Mouse (Mus musculus) neural tube, embryonic 15.5 days (tissue): ENCODE results near the gene Odf3b. TPM values are rescaled to one million over a fixed set of nuclear protein-coding genes. Genes with fewer than 3 reads are reported as not detected.

ENCODE experiments used
- ATAC-seq: fragments of 200-750 bp; cut with Nextera tagmentation; 2 replicates; pipeline ENCODE4 v1.8.0; 2017; ENCODE audit warnings: mild to moderate bottlenecking, moderate TSS enrichment, moderate library complexity; ENCODE audit not compliant: low FRiP score
- H3K27ac ChIP-seq: fragments of 300-500 bp; sonication (generic); replicated peaks from 2 replicates; pipeline ENCODE4 v1.5.1; 2015; ENCODE audit warnings: mild to moderate bottlenecking, inconsistent platforms
- H3K27me3 ChIP-seq: fragments of 300-500 bp; sonication (generic); replicated peaks from 2 replicates; pipeline ENCODE4 v1.6.1; 2015; ENCODE audit warnings: inconsistent platforms
- H3K36me3 ChIP-seq: fragments of 300-500 bp; sonication (generic); 2 replicates; pipeline ENCODE4 v1.6.1; 2015; ENCODE audit warnings: inconsistent platforms
- H3K4me1 ChIP-seq: fragments of 300-500 bp; sonication (generic); 2 replicates; pipeline ENCODE4 v1.6.1; 2015; ENCODE audit warnings: inconsistent platforms
- H3K4me2 ChIP-seq: fragments of 300-500 bp; sonication (generic); 2 replicates; pipeline ENCODE4 v1.6.1; 2015; ENCODE audit warnings: inconsistent platforms, mild to moderate bottlenecking, moderate library complexity
- H3K4me3 ChIP-seq: fragments of 300-500 bp; sonication (generic); replicated peaks from 2 replicates; pipeline ENCODE4 v1.5.1; 2015; ENCODE audit warnings: mild to moderate bottlenecking, inconsistent platforms
- H3K9ac ChIP-seq: fragments of 300-500 bp; sonication (generic); replicated peaks from 2 replicates; pipeline ENCODE4 v1.6.1; 2015; ENCODE audit warnings: mild to moderate bottlenecking, inconsistent platforms
- H3K9me3 ChIP-seq: fragments of 300-500 bp; sonication (generic); replicated peaks from 2 replicates; pipeline ENCODE4 v1.6.1; 2016; ENCODE audit warnings: inconsistent platforms
- WGBS: fragments of 180-500 bp; shearing (Covaris S2); methylation state at CpG from one replicate; pipeline ENCODE4 v1.1.7; 2015; ENCODE audit warnings: mixed read lengths; 5-methylcytosine and 5-hydroxymethylcytosine counted together
- polyA plus RNA-seq: library from polyadenylated mRNA; unstranded; fragments of >200 nt; fragmentation: Nextera tagmentation; extraction: Ambion mirVana; gene quantifications from 2 replicates; pipeline ENCODE4 v1.2.1, GENCODE M21; 2015

Gene Odf3b
- polyA plus RNA-seq, 1 experiment from 2014 or later, result 2.4 TPM

DNA sequence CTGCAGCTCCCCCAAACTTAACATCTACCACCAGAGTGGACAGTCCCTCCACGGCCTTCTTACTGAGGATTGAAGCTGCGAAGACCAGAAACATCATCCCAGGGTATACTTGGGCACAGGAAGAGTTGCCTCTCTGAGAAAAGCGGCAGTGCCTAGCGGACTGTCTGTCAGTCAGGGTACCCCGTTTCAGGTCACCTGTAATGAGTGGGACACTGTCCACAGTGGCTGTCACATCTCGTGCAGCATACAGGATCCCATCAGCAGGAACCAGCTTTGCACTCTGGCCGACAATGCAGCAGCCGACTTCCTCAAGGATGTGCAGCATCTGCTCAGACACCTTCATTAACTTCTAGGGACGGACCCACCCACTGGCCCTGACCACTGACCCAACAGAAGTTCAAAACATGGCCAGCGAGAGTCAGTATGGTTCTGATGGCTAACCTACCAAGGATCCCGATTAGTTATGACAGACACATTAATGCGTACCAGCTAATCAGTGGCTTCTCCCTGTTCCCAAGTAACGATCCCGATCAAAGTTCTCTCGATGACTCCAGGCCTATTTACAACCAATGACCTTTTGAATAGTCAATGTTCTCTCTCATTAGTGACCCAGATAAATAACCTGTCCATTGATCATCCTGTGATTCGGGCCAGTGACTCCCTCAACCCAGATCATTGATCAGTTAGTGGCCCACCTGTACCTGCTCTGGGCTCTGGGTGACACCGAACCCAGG, 4.1 kb downstream of the Odf3b start:
- Histone ChIP-seq H3K9me3 (no peaks in the 10 kb centered on the region), H3K4me3 (no peak overlapping the region), H3K4me2 (peak overlapping the region; percentile 75), H3K27me3 (peaks cover 40% of the 10 kb centered on the region), H3K27ac (no peak overlapping the region), H3K36me3 (peaks cover 28% of the 10 kb centered on the region), H3K4me1 (peaks cover 38% of the 10 kb centered on the region), H3K9ac (peak overlapping the region; percentile 92; the same call in 1 of the 2 replicates)
- WGBS, result 94% methylated on average over 17 of the region's 17 CpGs
- no peak for ATAC-seq

DNA sequence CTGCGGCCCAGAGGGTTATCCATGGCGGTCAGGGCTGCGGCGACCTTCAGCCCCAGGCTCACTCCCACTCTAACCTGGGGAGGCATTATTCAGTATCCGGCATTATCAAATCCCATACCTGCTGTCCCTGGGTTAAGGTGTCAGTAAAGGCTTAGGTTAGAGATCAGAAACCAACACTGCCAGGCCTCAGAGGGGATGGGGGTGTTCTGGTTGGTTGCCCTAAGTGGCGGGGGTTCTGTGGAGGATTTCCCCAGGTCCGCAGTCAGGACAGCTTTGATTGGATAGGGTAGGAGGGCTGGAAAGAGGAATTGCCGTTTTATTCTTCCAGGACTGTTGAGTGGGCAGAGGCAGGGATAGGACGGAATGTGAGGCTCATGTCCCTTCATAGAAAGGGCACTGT, 4.7 kb downstream of the Odf3b start:
- peak overlapping the region; percentile 92 for H3K9ac ChIP-seq
- ATAC-seq, result no peak

DNA sequence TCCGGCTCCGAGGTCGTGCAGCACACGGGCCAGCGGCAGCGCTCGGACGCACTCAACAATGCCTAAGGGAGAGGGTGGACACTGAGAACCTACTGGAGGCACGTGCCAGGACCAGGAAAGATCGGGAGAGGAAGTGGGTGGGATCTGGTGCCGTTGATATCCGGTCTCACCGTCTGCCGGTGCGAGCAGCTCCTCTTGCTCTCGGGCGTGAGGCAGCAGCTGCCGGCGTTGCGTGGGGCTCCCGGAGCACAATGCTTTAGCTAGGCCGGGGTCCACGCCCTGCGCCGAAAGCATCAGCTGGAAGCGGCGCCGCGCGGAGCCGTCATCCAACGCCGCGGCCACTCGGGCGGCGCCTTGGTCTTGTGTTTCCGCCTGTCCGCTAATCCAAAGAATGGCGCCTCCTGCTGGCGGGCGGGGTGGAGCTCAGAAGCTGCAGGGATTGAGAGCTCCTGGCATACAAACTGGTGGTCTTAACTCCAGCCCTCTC, 5.3 kb downstream of the Odf3b start, which contains the start of gene Sco2:
TSS of gene Sco2 (minus strand) at position 85 of the 487 bp plus-strand sequence.
- Histone ChIP-seq H3K4me2 (peak within 1 kb of the TSS; percentile 75), H3K36me3 (peaks cover 39% of the 10 kb centered on the region), H3K27me3 (peaks cover 30% of the 10 kb centered on the region), H3K4me1 (peaks cover 29% of the 10 kb centered on the region), H3K27ac (peak within 1 kb of the TSS; percentile 96), H3K9me3 (no peaks in the 10 kb centered on the region), H3K4me3 (peak within 1 kb of the TSS; percentile 80), H3K9ac (peak within 1 kb of the TSS; percentile 92)
- WGBS, result under 1% methylated on average over 42 of the region's 42 CpGs
- ATAC-seq, result peak; percentile 88

More for the DNA sequence above, 4.7 kb downstream of the Odf3b start:
- H3K4me3 ChIP-seq, result peak overlapping the region; percentile 80
- peaks cover 35% of the 10 kb centered on the region for H3K27me3 ChIP-seq
- no peaks in the 10 kb centered on the region for H3K9me3 ChIP-seq
- WGBS, result 48% methylated on average over 9 of the region's 9 CpGs
- H3K27ac ChIP-seq, result peak overlapping the region; percentile 96
- H3K4me2 ChIP-seq, result peak overlapping the region; percentile 75
- peaks cover 34% of the 10 kb centered on the region for H3K36me3 ChIP-seq
- H3K4me1 ChIP-seq, result peaks cover 35% of the 10 kb centered on the region

DNA sequence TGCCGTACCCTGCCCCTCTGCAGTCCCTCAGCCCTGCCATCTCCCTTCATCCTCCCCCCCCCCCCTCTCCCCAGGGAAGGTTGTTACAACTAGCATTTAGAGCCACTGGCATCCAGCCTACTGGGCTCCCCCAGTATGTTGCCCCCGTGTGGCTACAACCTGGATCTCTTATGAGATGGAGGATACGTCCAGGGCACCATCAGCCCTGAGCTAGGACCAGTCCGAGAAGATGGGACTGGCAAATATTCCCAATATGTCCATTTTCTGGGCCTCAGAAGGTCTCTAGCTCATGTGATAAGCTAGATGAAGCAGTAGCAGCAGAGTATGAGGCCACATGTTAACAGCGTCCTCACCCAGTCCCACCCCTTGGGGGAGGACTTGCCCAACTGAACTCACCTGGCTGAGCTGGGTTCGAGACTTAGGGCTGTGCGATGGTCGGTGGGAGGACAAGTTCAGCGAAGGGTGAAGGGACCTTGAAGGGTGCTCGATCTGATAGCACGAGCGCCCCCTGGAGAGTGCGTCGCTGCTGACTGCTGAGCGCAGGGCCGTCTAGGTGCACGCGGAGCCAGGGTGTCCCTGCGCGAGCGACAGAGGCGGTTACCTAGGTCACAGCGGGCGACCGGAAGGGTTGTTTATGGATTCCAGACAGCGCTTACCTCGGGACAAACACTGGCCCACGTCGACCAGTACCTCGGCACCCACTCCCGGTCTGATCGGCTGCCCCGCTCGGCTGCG, 5.9 kb downstream of the Odf3b start:
- Histone ChIP-seq H3K27ac (peak overlapping the region; percentile 96), H3K9me3 (no peaks in the 10 kb centered on the region), H3K4me2 (peak overlapping the region; percentile 75), H3K4me3 (peak overlapping the region; percentile 80), H3K9ac (peak overlapping the region; percentile 92), H3K4me1 (peaks cover 23% of the 10 kb centered on the region), H3K27me3 (peaks cover 25% of the 10 kb centered on the region), H3K36me3 (peaks cover 45% of the 10 kb centered on the region)
- 1% methylated on average over 35 of the region's 35 CpGs for WGBS
- ATAC-seq, result peak; percentile 86

DNA sequence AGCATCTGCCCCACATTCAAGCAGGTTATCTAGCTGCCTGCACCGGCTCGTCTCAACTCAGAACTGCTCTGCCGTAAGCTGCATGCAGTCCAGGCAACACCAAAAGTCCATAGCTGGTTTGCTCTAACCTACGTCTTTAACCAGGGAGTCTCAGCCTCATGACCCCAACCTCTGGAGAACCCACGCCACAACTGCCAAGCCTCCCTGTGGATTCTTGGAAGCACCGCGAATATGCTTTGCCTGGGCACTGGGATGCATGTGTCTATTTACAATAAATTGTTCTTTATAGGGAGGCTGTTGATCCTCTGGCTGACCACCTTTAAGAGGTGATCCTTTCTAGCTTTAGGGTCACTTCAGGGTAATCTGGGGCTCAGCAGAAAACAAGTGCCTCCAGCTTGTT, 6.5 kb downstream of the Odf3b start:
- no peak overlapping the region for H3K9ac ChIP-seq
- ATAC-seq, result no peak

DNA sequence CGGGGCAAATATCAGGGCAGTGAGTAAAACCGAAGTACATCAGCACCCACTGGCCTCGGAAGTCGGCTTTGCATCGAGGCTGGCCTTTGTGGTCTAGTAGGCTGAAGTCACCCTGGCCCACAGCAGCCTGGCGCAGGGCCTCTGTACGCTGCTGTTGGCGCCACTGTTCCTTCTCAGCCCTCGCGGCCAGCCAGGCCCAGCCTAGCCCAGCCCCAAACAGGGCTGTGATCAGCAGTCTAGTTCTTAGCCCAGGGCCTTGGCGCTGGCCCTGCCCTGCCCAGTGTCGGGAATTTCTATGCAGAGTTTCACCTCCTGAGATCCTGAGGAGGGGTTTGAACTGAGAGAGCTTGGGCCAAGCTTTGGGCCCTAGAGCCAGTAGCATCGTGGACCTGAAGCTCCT, 7.0 kb downstream of the Odf3b start:
- H3K9me3 ChIP-seq, result no peaks in the 10 kb centered on the region
- ATAC-seq, result no peak
- peaks cover 20% of the 10 kb centered on the region for H3K4me1 ChIP-seq
- no peak overlapping the region for H3K9ac ChIP-seq
- peaks cover 13% of the 10 kb centered on the region for H3K27me3 ChIP-seq
- H3K4me2 ChIP-seq, result no peak overlapping the region
- H3K27ac ChIP-seq, result no peak overlapping the region
- H3K4me3 ChIP-seq, result no peak overlapping the region
- 92% methylated on average over 13 of the region's 13 CpGs for WGBS
- H3K36me3 ChIP-seq, result peaks cover 57% of the 10 kb centered on the region

More for the DNA sequence above, 6.5 kb downstream of the Odf3b start:
- peaks cover 52% of the 10 kb centered on the region for H3K36me3 ChIP-seq
- H3K9me3 ChIP-seq, result no peaks in the 10 kb centered on the region
- no peak overlapping the region for H3K27ac ChIP-seq
- WGBS, result 89% methylated on average over 7 of the region's 7 CpGs
- peak overlapping the region; percentile 75 for H3K4me2 ChIP-seq
- H3K27me3 ChIP-seq, result peaks cover 18% of the 10 kb centered on the region
- peaks cover 20% of the 10 kb centered on the region for H3K4me1 ChIP-seq
- peak overlapping the region; percentile 80 for H3K4me3 ChIP-seq

DNA sequence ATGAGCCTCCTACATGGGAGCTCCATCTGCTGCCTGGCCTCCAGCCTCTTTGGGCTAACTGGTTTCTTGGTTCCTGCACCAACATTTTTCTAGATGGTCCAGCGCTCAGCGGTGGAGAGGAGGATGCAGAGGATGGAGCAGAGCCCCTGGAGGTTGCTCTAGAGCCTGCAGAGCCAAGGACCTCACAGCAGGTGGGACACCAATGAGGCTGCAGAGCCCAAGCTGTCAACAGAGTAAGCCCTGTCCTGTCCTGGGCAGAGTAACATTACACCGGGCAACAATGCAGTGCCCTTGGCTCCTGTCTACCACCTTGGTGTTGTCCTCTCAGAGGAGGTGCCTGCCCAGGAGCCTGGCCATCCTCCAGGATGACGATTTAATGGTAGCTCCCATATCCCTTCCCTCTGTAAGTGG, 13.9 kb downstream of the Odf3b start:
- peaks cover 96% of the 10 kb centered on the region for H3K36me3 ChIP-seq
- no peak for ATAC-seq
- 95% methylated on average over 4 of the region's 4 CpGs for WGBS
- no peak overlapping the region for H3K4me2 ChIP-seq
- no peak overlapping the region for H3K4me3 ChIP-seq
- no peaks in the 10 kb centered on the region for H3K27me3 ChIP-seq
- H3K9ac ChIP-seq, result no peak overlapping the region
- no peaks in the 10 kb centered on the region for H3K9me3 ChIP-seq
- no peaks in the 10 kb centered on the region for H3K4me1 ChIP-seq
- H3K27ac ChIP-seq, result no peak overlapping the region

DNA sequence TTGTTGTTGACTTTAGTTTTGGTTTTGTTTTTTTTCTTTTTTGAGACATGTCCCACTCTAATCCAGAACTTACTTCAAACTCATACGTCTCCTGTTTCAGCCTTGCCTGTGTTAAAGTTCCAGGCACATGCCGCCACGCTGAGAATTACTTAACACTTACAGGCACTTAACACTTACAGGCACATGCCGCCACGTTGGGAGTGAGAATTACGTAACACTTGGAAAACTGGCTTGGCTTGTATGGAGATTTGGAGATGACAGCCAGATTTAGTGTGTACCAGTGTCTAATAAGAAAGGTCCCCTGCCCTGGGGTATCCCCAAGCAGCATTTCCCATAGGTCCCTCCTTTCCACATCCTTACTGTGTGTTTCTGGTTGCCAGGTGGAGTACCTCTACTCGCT, 16.0 kb downstream of the Odf3b start:
- WGBS, result 94% methylated on average over 7 of the region's 7 CpGs
- H3K36me3 ChIP-seq, result peaks cover 76% of the 10 kb centered on the region

DNA sequence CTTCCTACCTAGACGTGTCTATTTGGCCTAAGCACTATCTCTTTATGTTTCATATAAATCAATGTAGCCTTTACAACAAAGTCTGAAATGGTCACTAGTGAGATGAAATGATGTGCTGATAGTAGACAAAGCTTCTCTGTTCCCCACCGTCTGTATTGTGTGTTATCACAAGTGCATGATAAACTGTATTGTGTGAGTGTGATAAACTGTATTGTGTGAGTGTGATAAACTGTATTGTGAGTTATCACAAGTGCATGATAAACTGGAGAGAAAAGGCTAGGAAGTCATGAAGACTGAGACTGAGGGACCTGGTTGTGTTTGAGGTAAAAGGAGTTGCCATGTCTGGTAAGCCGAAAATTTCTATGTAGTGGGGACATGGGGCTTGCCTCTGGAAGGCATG, 20.3 kb downstream of the Odf3b start:
- H3K4me2 ChIP-seq, result no peak overlapping the region
- H3K9ac ChIP-seq, result no peak overlapping the region
- no peaks in the 10 kb centered on the region for H3K9me3 ChIP-seq
- H3K4me3 ChIP-seq, result no peak overlapping the region
- H3K36me3 ChIP-seq, result peaks cover 33% of the 10 kb centered on the region
- ATAC-seq, result no peak
- peaks cover 38% of the 10 kb centered on the region for H3K4me1 ChIP-seq
- WGBS, result 86% methylated on average over 3 of the region's 3 CpGs
- no peak overlapping the region for H3K27ac ChIP-seq
- no peaks in the 10 kb centered on the region for H3K27me3 ChIP-seq

More for the DNA sequence above, 16.0 kb downstream of the Odf3b start:
- Histone ChIP-seq H3K9me3 (no peaks in the 10 kb centered on the region), H3K9ac (no peak overlapping the region), H3K4me2 (no peak overlapping the region), H3K27me3 (no peaks in the 10 kb centered on the region), H3K4me3 (no peak overlapping the region), H3K27ac (no peak overlapping the region), H3K4me1 (peaks cover 8% of the 10 kb centered on the region)
- no peak for ATAC-seq

DNA sequence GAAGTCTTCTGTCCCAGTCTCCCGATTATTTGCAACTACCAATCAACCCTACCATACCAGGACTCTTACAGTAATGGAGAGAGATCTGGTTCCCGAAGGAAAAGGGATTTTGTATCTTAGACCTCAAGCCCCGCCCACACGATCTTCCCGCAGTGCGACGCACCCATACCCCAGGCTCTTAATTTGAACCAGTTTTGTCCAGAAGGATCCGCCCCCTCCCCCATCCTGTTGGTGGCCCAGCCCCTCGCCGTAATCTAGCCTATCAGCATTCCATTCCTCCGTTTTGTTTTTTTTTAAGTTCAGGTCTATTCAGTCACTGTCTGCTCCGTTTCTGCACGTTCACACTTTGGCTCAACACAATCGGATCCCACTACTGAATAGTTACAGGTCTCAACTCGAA, 22.7 kb downstream of the Odf3b start:
- Histone ChIP-seq H3K27me3 (no peaks in the 10 kb centered on the region), H3K4me2 (peak overlapping the region; percentile 86), H3K4me1 (peaks cover 38% of the 10 kb centered on the region), H3K27ac (peak overlapping the region; percentile 88), H3K9me3 (no peaks in the 10 kb centered on the region), H3K4me3 (peak overlapping the region; percentile 65), H3K9ac (peak overlapping the region; percentile 76), H3K36me3 (peaks cover 32% of the 10 kb centered on the region)
- under 1% methylated on average over 15 of the region's 15 CpGs for WGBS
- ATAC-seq, result peak; percentile 43

DNA sequence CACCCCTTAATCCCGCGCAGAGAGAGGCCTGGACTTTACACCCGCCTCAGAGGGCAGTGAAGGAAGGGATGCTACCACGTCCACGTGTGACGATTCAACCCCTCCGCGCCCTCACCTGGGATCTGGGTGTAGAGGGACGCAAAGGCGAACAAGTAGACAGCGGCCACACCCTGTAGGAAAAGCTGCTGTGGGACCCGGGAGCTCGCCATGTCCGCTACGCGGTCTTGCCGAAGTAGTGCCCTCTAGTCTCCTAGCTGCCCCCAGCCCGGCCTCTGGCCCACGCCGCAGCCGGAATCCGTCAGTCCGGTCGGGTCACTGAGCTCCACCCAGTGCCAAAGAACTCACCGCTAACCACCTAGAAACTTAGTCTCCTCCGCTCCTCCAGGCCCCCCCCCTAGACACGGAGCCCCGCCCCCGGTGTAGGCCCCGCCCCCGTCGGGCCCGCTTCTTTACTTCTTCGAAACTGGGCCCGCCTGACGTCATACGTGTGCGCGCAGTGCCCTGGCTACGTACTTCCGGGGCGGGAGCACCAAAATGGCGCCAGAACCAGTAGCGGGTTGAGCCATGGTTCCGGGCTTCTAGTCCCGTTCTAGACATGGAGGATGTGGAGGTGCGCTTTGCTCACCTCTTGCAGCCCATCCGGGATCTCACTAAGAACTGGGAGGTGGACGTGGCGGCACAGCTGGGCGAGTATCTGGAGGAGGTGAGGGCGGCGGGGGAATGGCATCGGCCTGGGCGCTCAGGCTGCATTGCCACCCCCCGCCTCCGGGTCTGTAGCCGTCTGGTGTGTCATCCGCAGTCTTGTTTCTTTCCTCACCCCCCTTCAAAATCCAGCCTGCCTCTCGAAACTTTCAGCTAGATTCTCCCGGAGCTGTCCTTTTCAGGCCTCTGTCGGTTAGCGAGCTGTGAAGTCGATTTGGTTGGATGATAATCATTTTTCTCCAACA, 23.6 kb downstream of the Odf3b start, which contains the start of the genes Lmf2 and Ncaph2:
TSS of gene Lmf2 (minus strand) at position 419 of the 947 bp plus-strand sequence.
TSS of gene Ncaph2 (plus strand) at position 479 of the 947 bp plus-strand sequence.
- Histone ChIP-seq H3K9me3 (no peaks in the 10 kb centered on the region), H3K27me3 (no peaks in the 10 kb centered on the region), H3K4me1 (peaks cover 38% of the 10 kb centered on the region), H3K36me3 (peaks cover 32% of the 10 kb centered on the region), H3K4me2 (peak within 1 kb of the TSS; percentile 86), H3K4me3 (peak within 1 kb of the TSS; percentile 65), H3K9ac (peak within 1 kb of the TSS; percentile 76), H3K27ac (peak within 1 kb of the TSS; percentile 88)
- peak; percentile 91 for ATAC-seq
- WGBS, result under 1% methylated on average over 63 of the region's 64 CpGs
